Mouse (Mus musculus) forebrain, embryonic 11.5 days (tissue): ENCODE results near the gene Prkcg. TPM values are rescaled to one million over a fixed set of nuclear protein-coding genes. Genes with fewer than 3 reads are reported as not detected.
"Not testable (repeated sequence)": the region's sequence is repeated elsewhere in the genome, so short reads cannot be mapped to it uniquely, and the experiment has no call there.

Experiments
- ATAC-seq: fragments of 200-750 bp; cut with Nextera tagmentation; replicated peaks from 2 replicates; pipeline ENCODE4 v1.8.0; 2017; ENCODE audit warnings: moderate TSS enrichment; ENCODE audit not compliant: low FRiP score
- DNase-seq: peaks from one replicate; pipeline ENCODE4 v3.0.0-alpha.2; 2017; ENCODE audit warnings: low spot score
- H3K27ac ChIP-seq: fragments of 300-500 bp; sonication (generic); 2 replicates; pipeline ENCODE4 v1.5.1; 2014; ENCODE audit warnings: low read depth, low read length
- H3K27me3 ChIP-seq: fragments of 300-500 bp; sonication (generic); 2 replicates; pipeline ENCODE4 v1.6.1; 2014; ENCODE audit warnings: mild to moderate bottlenecking, low read length, mixed read lengths; ENCODE audit not compliant: control insufficient read depth, insufficient read depth
- H3K36me3 ChIP-seq: fragments of 300-500 bp; sonication (generic); 2 replicates; pipeline ENCODE4 v1.6.1; 2014; ENCODE audit warnings: mild to moderate bottlenecking, low read length, moderate library complexity, mixed read lengths; ENCODE audit not compliant: control insufficient read depth, insufficient read depth
- H3K4me1 ChIP-seq: fragments of 300-500 bp; sonication (generic); replicated peaks from 2 replicates; pipeline ENCODE4 v1.6.1; 2014; ENCODE audit warnings: low read length, mixed read lengths; ENCODE audit not compliant: control insufficient read depth, insufficient read depth
- H3K4me2 ChIP-seq: fragments of 300-500 bp; sonication (generic); 2 replicates; pipeline ENCODE4 v1.6.1; 2014; ENCODE audit warnings: low read depth, mild to moderate bottlenecking, low read length, moderate library complexity, mixed read lengths; ENCODE audit not compliant: severe bottlenecking
- H3K4me3 ChIP-seq: fragments of 300-500 bp; sonication (generic); 2 replicates; pipeline ENCODE4 v1.5.1; 2014; ENCODE audit warnings: low read depth, low read length
- H3K9ac ChIP-seq: fragments of 300-500 bp; sonication (generic); 2 replicates; pipeline ENCODE4 v1.6.1; 2014; ENCODE audit warnings: low read length
- H3K9me3 ChIP-seq: fragments of 300-500 bp; sonication (generic); 2 replicates; pipeline ENCODE4 v1.6.1; 2016; ENCODE audit warnings: low read length, mixed read lengths; ENCODE audit not compliant: control insufficient read depth
- WGBS: fragments of 180-500 bp; shearing (Covaris S2); extraction: QIAGEN DNeasy Blood & Tissue Kit; methylation state at CpG from one replicate; pipeline ENCODE4 v1.1.7; 2014; 5-methylcytosine and 5-hydroxymethylcytosine counted together
- polyA plus RNA-seq: library from polyadenylated mRNA; unstranded; fragments of >200 nt; fragmentation: Nextera tagmentation; extraction: Ambion mirVana; gene quantifications from 2 replicates; pipeline ENCODE4 v1.2.1, GENCODE M21; 2014

The Prkcg gene
- polyA plus RNA-seq, 1 experiment from 2014 or later = 0.99 TPM

GRCm38 (mm10) chr7:3267888-3268287 is 21.1 kb upstream of the Prkcg start:
- no peak for DNase-seq
- Histone ChIP-seq H3K27ac (no peak overlapping the region), H3K36me3 (no peaks in the 10 kb centered on the region), H3K9me3 (no peaks in the 10 kb centered on the region), H3K4me2 (no peak overlapping the region), H3K4me3 (no peak overlapping the region), H3K4me1 (no peaks in the 10 kb centered on the region), H3K9ac (no peak overlapping the region), H3K27me3 (no peaks in the 10 kb centered on the region)
- ATAC-seq = no peak
- 81% methylated on average over 8 of the region's 8 CpGs for WGBS

DNA sequence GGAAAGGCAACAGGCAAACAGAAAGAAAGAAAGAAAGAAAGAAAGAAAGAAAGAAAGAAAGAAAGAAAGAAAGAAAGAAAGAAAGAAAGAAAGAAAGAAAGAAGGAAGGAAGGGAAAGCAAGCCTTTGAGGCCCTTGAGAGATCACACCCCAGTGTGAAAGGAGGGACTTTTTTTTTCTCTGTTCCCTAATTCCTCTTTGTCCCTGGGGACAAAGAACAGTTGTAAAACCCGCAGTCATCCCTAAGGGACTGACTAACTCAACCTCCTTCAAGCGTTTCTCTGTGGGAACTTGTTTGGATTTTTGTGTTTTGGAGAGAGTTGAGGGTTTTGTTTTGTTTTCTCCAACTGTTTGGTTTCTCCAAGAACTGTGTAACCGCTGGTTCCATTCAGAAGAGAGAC is 20.7 kb upstream of the Prkcg start:
- no peaks in the 10 kb centered on the region for H3K27me3 ChIP-seq
- no peak for ATAC-seq
- H3K9ac ChIP-seq = no peak overlapping the region
- DNase-seq = no peak
- no peaks in the 10 kb centered on the region for H3K36me3 ChIP-seq
- no peaks in the 10 kb centered on the region for H3K9me3 ChIP-seq
- no peak overlapping the region for H3K4me3 ChIP-seq
- H3K4me1 ChIP-seq = no peaks in the 10 kb centered on the region
- no peak overlapping the region for H3K27ac ChIP-seq
- no peak overlapping the region for H3K4me2 ChIP-seq
- WGBS = 14% methylated on average over 3 of the region's 3 CpGs

DNA sequence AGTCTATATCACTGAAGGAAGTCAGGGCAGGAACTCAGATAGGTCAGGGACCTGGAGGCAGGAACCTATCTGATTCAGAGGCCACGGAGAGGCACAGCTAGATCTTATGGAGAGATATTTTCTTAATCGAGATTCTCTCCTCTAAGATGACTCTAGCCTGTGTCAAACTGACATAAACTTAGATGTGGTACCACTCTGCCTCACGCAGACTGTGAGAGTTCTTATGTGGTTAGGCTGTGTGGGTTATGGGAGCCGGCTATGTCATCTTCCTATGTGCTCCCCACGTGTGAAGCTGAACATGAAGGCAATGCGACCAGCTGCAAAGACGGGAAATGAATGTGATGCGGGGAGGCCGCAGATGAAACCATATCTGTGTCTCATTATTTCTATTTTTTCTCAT is 16.8 kb upstream of the Prkcg start:
- Histone ChIP-seq H3K36me3 (no peaks in the 10 kb centered on the region), H3K4me1 (no peaks in the 10 kb centered on the region), H3K27me3 (no peaks in the 10 kb centered on the region), H3K4me2 (no peak overlapping the region), H3K9me3 (no peaks in the 10 kb centered on the region), H3K27ac (no peak overlapping the region), H3K9ac (no peak overlapping the region), H3K4me3 (no peak overlapping the region)
- ATAC-seq (no peak), DNase-seq (peak; percentile 26)
- WGBS = 86% methylated on average over 9 of the region's 9 CpGs

GRCm38 (mm10) chr7:3275455-3276170 is 13.4 kb upstream of the Prkcg start:
- Histone ChIP-seq H3K27ac (no peak overlapping the region), H3K36me3 (no peaks in the 10 kb centered on the region), H3K27me3 (no peaks in the 10 kb centered on the region), H3K9ac (no peak overlapping the region), H3K4me2 (no peak overlapping the region), H3K9me3 (no peaks in the 10 kb centered on the region), H3K4me1 (no peaks in the 10 kb centered on the region), H3K4me3 (no peak overlapping the region)
- WGBS = 73% methylated on average over 6 of the region's 6 CpGs
- ATAC-seq (no peak), DNase-seq (no peak)

- H3K27ac ChIP-seq, H3K36me3 ChIP-seq, ATAC-seq, H3K4me2 ChIP-seq, H3K9ac ChIP-seq, H3K4me3 ChIP-seq, H3K27me3 ChIP-seq, H3K9me3 ChIP-seq, H3K4me1 ChIP-seq, DNase-seq: not testable (repeated sequence)
- WGBS = 38% methylated on average over 4 of the region's 4 CpGs
These were observed 12.2 kb upstream of the Prkcg start for GRCm38 (mm10) chr7:3276781-3277180.

DNA sequence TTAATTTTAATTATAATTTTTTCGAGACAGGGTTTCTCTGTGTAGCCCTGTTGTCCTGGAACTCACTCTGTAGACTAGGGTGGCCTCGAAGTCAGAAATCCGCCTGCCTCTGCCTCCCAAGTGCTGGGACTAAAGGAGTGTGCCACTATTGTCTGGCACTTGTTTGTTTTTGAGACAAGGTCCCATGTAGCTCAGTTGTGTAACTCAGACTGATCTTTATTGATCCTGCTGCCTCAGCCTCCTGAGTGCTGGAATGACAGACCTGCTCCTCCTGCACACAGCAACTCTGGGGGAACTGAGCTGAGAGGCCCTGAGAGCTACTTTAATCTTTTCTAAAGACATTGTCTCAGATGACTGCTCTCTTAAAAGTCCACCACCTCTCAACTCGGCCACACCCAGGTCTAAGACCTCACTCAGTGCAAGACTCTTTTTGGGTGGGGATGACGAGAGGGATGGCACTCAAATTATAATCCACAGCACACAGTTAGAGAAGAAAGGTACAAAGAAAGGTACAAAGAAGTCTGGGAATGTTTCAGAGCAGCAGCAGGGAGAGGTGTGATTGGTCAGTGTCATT is 8.8 kb upstream of the Prkcg start:
- 60% methylated on average over 5 of the region's 5 CpGs for WGBS
- H3K36me3 ChIP-seq = no peaks in the 10 kb centered on the region

GRCm38 (mm10) chr7:3280654-3281153 is 8.3 kb upstream of the Prkcg start:
- ATAC-seq (no peak), DNase-seq (no peak)
- Histone ChIP-seq H3K36me3 (no peaks in the 10 kb centered on the region), H3K4me3 (no peak overlapping the region), H3K9me3 (no peaks in the 10 kb centered on the region), H3K27ac (no peak overlapping the region), H3K4me2 (no peak overlapping the region), H3K4me1 (no peaks in the 10 kb centered on the region), H3K27me3 (no peaks in the 10 kb centered on the region), H3K9ac (no peak overlapping the region)
- WGBS = 54% methylated on average over 8 of the region's 8 CpGs

More for the DNA sequence above, 8.8 kb upstream of the Prkcg start:
- H3K9me3 ChIP-seq = no peaks in the 10 kb centered on the region
- no peak overlapping the region for H3K9ac ChIP-seq
- no peak overlapping the region for H3K4me3 ChIP-seq
- H3K4me1 ChIP-seq = no peaks in the 10 kb centered on the region
- H3K27ac ChIP-seq = no peak overlapping the region
- DNase-seq (no peak), ATAC-seq (no peak)
- H3K27me3 ChIP-seq = no peaks in the 10 kb centered on the region
- H3K4me2 ChIP-seq = no peak overlapping the region

GRCm38 (mm10) chr7:3281741-3282140 is 7.2 kb upstream of the Prkcg start:
- H3K36me3 ChIP-seq = no peaks in the 10 kb centered on the region
- no peaks in the 10 kb centered on the region for H3K9me3 ChIP-seq
- H3K27ac ChIP-seq = no peak overlapping the region
- no peak overlapping the region for H3K9ac ChIP-seq
- H3K4me2 ChIP-seq = no peak overlapping the region
- DNase-seq = no peak
- no peak overlapping the region for H3K4me3 ChIP-seq
- H3K27me3 ChIP-seq = no peaks in the 10 kb centered on the region
- H3K4me1 ChIP-seq = no peaks in the 10 kb centered on the region
- ATAC-seq = no peak
- 87% methylated on average over 6 of the region's 6 CpGs for WGBS
